Mouse (Mus musculus) mesoderm, embryonic 11.5 days (tissue): ENCODE results near the gene Acin1.

Experiments used
- DNase-seq: peaks from one replicate; pipeline ENCODE4 v3.0.0-alpha.2; 2012; ENCODE audit warnings: low read depth, low spot score

Gene Acin1

GRCm38 (mm10) chr14:54686522-54687143 is at the start of gene Acin1:
Gene Acin1 (minus strand): TSS chr14:54686931.
- DNase-seq = peak; percentile 99

GRCm38 (mm10) chr14:54735221-54735620 is 48.5 kb upstream of the Acin1 start:
- DNase-seq = no peak

- no peak for DNase-seq
These were observed 47.3 kb upstream of the Acin1 start for GRCm38 (mm10) chr14:54734004-54734403.

GRCm38 (mm10) chr14:54732206-54732605 is 45.5 kb upstream of the Acin1 start:
- DNase-seq = no peak

- no peak for DNase-seq
These were observed 43.6 kb upstream of the Acin1 start for GRCm38 (mm10) chr14:54730305-54730704.

GRCm38 (mm10) chr14:54728823-54729653 is 42.3 kb upstream of the Acin1 start:
- no peak for DNase-seq

- DNase-seq = no peak
These were observed 40.8 kb upstream of the Acin1 start for GRCm38 (mm10) chr14:54727565-54727964.

- DNase-seq = no peak
These were observed 37.3 kb upstream of the Acin1 start for GRCm38 (mm10) chr14:54724049-54724448.

- DNase-seq = no peak
These were observed 35.0 kb upstream of the Acin1 start for GRCm38 (mm10) chr14:54721711-54722110.

- no peak for DNase-seq
These were observed 34.1 kb upstream of the Acin1 start for GRCm38 (mm10) chr14:54720654-54721350.

GRCm38 (mm10) chr14:54720041-54720440 is 33.3 kb upstream of the Acin1 start:
- DNase-seq = no peak

GRCm38 (mm10) chr14:54715402-54715801 is 28.7 kb upstream of the Acin1 start:
- DNase-seq = no peak

- peak; percentile 32 for DNase-seq
These were observed 27.9 kb upstream of the Acin1 start for GRCm38 (mm10) chr14:54714617-54715081.

GRCm38 (mm10) chr14:54714121-54714520 is 27.4 kb upstream of the Acin1 start:
- peak; percentile 91 for DNase-seq

- no peak for DNase-seq
These were observed 26.1 kb upstream of the Acin1 start for GRCm38 (mm10) chr14:54712861-54713260.

GRCm38 (mm10) chr14:54712074-54712473 is 25.3 kb upstream of the Acin1 start, which contains the start of gene Cebpe:
Gene Cebpe (minus strand): TSS chr14:54712174.
- DNase-seq = no peak

- DNase-seq = no peak
These were observed 22.3 kb upstream of the Acin1 start for GRCm38 (mm10) chr14:54709054-54709453.

GRCm38 (mm10) chr14:54706589-54707320 is 20.0 kb upstream of the Acin1 start:
- no peak for DNase-seq

GRCm38 (mm10) chr14:54705844-54706243 is 19.1 kb upstream of the Acin1 start:
- no peak for DNase-seq

- DNase-seq = no peak
These were observed 16.5 kb upstream of the Acin1 start for GRCm38 (mm10) chr14:54703207-54703606.

GRCm38 (mm10) chr14:54701298-54701697 is 14.6 kb upstream of the Acin1 start:
- peak; percentile 82 for DNase-seq

GRCm38 (mm10) chr14:54699586-54699985 is 12.9 kb upstream of the Acin1 start:
- DNase-seq = no peak
